Mouse (Mus musculus): ENCODE results near the gene Snip1.

DNA sequence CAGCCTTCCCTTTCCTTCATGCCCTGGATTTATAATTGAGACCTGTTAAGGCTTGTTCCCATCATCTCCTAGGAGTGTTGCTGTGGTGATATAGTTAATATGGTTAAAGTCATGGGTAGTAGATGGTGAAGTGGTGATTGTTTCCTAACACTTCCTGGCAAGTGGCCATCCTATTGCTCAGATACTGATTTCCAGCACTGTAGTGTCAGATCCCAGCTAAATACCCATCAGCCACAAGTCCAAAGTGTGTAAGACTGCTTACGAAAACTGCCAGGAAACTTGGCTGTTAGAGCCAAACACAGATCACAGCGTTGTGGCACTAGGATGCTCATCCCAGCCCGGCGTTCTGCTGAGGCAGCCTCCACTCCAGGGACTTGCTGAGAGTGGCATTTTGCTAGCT lies 32.1 kb upstream of the Snip1 start:
- no peak for TF ChIP-seq CTCF (IDR thresholded peaks at IDR 0.05; ENCODE audit: control insufficient read depth, insufficient read depth, insufficient read length)
- TF ChIP-seq MYOG (IDR thresholded peaks at IDR 0.05; ENCODE audit: control insufficient read depth, extremely low read depth, insufficient read length): no peak
- no peak for TF ChIP-seq MYOD1 (IDR thresholded peaks at IDR 0.05; ENCODE audit: control insufficient read depth, insufficient read length, low read depth)
- TF ChIP-seq MAX (IDR thresholded peaks at IDR 0.05): no peak
